Mouse (Mus musculus) inflammation-experienced regulatory T-cells, adult 6 months (primary cell): Measurements from ENCODE around the gene Tvp23a. TPM values are rescaled to one million over a fixed set of nuclear protein-coding genes. Genes with fewer than 3 reads are reported as not detected.
A peak's percentile ranks its signal among the peaks of the same experiment; 100 is the strongest.

Experiments used
- ATAC-seq: one replicate; pipeline ENCODE4 v1.8.0; 2017
- polyA plus RNA-seq, 3 experiments: library from polyadenylated mRNA; unstranded; fragments of 100-300 nt; shearing (Covaris generic); gene quantifications; one replicate each; pipeline ENCODE4 v1.2.1; 2017

Tvp23a gene
- polyA plus RNA-seq, 3 experiments from 2014 or later, result 0.75 to 1.7 (median 0.92) TPM

DNA sequence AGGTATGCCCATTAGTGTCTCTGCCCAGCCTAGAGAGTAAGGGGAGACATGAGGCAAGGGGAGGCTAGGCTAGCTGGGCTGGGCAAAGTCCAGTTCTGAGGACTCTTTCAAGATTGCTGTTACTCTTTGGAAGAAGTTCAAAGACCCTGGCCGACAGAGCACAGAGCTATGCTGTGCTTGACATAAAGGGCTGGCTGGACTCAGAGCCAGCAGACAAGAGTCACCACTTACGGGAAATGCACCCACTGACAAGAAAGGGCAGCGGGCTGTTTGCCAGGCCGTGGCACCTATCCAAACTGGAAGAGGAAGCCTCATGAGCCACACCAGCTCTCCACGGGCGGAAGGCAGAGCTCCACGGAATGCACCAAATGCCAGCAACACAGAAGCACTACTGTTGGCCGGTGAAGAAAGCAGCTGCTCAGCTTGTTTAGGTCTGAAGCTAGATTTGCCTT lies 5.3 kb upstream of the Tvp23a start:
- ATAC-seq, result no peak

DNA sequence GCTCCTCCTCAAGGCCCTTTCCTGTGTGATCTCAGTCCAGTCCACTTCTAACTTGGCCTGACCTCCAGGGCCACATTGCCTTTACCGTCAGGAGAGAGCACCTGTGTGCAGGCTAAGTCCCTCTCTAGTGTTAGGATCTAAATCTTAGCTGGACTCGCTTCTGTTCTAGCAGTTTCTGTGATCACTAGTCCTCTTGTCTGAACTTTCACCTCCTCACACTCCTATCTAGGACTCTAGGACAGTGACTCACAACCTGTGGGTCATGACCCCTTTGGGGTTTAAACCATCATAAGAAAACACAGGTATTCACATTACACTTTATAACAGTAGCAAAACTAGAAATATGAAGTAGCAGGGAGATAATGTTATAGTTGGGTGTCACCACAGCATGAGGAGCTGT lies 4.7 kb upstream of the Tvp23a start:
- no peak for ATAC-seq

DNA sequence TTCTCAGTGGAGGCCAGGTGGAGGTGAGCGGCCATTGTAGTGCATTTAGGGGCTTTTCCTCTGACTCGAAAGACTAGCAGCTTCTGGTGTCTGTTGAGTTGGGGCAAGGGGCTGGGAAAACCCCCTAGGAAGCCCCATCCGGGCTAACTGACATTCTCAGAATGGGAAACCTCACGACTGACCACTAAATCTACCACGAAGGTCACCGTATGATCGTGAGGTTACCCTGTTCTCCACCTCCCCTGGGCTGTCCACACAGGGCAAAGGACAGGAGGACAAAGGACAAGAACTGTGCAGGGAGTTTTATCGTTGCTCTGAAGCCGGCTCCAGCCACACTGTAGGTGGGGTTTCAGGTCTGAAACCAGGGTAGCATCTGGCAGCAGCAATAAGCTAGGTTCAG lies 1.8 kb upstream of the Tvp23a start:
- no peak for ATAC-seq

DNA sequence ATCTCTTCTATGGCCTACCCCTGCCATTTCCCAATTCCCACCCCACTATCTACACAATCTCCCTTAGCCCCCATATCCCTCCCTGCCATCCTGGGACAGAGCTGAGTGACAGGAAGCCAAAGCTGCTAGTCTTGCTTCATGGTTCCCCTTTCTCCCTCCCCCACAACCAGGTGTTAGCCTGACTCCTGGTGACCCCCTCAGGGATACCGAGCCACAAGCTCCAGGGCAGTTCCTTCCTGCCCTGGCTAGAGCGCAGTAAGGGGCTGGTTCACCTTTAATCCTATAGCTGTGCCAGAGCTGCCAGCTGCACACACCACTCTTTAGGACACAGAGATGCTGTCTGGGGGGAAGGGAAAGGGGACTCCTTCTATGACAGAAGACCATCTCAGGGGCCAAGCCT lies 619 bp upstream of the Tvp23a start:
- ATAC-seq, result no peak

DNA sequence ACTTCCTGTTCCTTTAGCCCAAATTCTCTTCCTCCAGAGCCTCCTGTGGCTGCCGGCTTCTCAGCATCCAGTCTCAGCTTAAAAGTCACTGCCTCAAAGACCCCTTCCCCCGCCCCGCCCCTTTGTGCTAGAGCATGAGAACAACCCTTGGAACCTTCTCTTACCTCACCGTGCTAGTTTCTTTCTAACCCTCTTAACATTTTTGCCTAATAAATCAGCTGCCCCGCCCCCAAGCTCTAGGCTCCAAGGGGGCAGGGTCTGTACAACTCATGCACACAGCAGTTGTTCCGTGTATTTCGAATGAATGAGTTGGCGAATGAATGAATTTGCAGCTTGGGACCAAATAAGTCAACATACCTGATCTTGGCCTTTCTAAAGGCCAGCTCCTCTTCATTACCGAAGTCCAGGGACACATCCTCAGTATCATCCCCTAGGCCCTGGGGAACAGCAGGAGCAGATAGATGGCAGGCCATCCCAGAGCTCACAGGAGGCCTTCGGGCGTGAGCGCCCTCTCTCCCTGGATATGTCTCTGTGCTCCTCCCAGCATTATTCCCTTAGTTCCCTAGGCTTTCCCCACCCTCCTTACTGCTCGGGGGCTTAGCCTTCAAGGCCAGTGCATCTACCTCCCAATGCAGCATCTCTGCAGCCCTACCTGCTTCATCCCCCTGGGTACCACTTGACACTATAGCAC lies 444 bp downstream of the Tvp23a start:
- no peak for ATAC-seq

DNA sequence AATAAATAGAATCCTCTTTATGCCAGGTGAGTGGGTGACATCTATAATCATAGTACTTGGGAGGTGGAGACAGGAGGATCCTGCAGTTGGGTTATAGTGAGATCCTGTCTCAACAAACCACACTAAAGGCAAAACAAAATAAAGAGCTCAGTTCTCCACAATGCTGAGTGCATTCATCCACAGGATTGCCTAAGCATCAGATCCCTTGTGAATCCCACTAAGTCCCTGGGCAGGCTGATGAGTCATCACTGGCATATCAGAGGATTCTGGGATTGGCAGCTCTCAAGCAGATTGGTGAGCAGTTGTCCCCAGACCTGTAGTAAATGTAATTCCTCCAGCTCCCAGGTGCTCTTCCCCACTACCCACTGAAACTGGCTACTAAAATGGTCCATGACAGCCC lies 3.4 kb downstream of the Tvp23a start:
- ATAC-seq, result no peak

DNA sequence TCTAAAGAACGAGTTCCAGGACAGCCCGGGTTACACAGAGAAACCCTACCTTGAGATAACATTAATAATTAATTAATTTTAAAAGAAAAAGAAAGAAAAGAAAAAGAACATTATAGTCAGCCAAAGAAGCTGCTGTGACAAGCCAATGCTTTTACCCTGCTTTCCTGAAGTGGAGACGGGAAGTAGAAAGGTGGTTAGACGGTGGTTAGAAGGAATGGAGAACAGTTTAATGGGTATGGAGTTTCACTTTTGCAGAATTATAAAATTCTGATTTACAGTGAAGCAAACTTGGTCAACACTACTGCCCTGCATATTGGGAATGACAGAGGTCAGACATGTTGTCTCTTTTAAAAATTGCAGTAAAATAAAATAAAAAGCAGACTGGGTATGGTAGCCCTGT lies 5.4 kb downstream of the Tvp23a start:
- no peak for ATAC-seq

DNA sequence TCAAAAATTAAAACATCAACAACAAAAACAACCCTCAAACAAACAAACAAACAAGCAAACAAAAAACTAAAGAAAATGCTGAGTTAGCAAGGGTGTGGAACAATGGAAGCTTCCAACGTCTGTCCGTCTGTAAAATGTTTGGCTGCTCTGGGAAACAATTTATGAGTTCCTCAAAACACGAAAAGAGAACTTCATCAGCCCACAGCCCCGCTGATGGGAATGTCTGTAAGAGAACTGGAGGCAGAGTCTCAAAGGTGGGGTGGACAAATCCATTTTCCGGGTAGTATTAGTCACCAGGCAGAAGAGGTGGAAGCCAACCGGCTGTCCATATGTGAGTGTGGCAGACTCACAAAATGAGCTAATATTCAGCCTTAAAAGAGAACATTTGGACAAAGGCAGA lies 5.8 kb downstream of the Tvp23a start:
- no peak for ATAC-seq

DNA sequence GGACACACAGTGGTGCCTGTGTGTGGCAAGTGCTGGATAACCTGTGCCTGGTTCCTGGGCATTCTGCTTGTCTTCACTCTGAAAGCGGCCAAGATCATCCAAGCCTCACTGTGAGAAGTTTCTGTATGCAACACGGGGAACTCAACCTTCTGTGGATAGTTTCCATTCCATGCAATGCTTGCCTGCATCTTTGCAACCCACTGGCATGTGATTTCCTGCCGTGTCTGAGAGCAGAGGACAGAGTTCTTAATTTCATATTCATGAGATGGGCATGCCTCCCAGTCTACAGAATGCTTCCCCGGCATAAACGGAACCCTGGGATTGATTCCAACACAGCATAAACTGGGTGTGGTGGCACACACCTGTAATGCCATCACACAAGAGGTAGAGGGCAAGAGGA lies 9.1 kb downstream of the Tvp23a start:
- ATAC-seq, result no peak

DNA sequence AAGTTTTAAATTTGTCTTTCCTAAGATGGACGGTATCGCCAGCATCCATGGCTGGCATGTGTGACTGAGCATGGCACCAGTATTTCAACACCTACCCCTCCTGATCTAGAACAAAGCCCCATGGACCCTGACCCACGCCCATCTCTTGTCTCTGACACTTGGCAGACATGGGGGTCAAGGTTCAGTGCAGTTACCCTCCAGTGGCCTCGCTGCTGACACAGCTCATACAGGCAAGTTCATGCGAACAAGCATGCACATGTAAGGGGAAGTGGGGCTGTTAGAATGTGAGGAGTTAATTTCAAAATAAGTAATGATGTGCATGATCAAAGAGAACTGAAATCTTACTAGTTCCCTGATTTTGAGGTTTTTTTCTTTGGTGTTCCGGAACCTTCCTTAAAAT lies 11.0 kb downstream of the Tvp23a start:
- ATAC-seq, result no peak

DNA sequence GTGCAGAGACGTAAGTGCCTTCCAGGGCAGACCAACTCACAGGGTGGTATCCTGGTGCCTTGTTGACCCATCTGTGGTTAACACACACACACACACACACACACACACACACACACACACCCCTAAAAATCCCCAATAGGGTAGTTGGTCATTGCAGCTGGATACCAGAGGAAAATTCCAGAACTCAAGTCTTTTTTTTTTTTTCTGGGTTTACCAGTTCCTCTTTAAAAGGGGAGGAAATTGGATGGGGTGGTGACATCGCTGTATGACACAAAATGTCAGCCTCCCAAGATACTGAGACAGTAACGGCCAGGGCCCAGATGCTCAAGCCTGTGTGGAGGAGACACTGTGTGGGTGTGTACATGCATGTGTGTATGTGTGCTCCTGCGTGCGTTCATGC lies 13.8 kb downstream of the Tvp23a start:
- ATAC-seq, result no peak

DNA sequence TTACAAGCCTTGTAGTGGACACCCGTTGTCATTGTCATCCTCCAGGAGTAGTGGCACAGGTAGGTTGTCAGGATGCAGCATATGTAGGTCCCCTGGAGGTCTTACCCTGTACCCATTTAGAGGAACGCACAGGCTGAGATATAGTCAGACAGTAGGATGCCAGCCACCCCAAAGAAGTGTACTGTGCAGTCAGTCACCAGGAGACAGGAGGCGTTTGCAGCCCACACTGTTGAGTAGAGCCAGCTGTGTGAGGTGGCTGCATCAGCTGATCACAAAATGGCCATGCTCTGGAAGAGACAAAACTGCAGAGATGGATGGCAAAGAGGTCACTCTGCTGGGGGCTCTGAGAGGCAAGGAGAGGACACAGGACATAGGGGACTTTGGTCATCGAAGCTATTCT lies 14.8 kb downstream of the Tvp23a start:
- no peak for ATAC-seq

DNA sequence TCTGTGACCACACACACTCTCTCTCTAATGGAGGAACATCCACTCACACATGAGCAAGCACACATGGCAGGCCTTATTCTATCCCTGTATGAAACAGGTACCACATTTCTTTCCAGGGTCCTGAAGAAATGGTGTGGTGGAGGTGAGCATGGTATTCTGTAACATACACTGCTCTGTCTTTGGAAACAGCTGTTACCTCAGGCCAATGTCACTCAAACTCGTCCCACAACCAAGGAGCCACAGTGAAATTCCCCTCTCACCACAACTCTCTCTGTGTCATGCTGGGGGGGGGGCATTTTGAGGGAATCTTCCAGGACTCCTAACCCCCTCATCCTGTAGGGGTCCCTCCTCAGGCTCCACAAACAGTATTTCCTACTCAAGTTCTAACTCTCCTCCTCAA lies 15.3 kb downstream of the Tvp23a start:
- ATAC-seq, result no peak

DNA sequence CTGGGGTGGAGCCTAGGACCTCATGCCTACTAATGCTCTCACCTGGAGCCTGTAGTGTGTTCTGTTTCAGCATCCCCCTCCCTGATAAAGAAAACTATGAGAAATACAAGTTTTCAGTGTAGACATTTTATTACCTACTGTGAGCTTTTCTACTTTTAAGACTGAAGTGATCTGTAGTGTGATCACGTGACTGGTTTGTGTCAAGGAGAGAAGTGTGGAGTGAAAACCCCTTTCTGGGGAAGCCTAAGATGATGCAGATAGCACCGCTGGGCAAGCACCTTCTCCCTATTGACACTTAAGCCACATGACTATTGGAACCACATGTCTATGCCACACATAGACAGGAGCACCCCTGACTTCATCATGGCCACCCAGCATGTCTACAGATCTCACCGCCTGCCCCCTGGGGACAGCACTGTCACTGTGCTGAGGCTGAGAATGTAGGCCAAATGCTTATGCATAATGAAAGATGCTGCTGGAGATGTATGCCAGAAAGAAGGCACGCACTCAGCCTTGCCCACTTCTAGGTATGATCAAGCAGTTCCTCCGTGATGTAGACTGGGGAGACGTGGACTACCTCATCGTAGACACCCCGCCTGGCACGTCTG lies 26.6 kb downstream of the Tvp23a start:
- no peak for ATAC-seq

DNA sequence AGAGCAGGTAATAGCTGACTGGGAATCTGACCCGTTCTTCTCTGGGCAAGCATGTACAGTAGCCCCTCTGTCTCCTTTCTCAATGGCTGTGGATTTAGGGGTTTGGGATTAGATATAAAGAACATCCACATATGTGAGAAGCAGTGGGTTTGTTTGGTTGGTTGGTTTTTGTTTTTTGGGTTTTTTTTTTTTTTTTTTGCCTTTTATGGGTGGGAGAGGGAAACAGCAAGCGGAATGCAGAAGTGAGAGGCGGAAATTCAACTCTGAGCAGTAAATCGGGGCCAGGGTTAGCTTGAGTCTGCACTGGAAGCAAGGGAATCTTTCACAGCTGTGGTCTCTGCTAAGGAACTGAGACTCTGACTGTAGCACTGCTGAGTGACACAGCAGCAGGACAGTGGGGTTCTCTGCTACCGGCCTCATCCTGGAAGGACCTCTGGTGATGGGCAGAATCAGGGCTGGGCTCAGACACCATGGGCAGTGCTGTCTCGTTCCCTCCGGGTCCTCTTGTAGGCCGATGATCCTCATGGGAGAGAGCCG lies 29.4 kb downstream of the Tvp23a start:
- no peak for ATAC-seq

DNA sequence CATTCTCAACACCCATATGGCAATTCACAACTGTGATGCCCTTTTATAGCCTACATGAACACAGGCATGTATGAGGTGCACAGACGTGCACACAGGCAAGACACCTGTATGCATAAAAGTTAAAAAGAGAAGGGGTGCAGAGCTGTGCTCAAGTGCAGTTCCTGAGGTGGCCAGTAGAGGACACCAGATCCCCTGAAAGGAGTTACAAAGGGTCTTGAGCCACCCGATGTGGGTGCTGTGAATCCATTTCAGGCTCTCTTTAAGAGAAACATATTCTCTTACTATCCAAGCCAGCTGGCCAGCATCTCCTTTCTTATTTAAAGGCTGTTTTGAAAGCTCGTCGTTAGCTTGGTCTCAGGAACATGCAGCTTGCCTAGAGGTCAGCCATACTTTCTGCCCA lies 30.3 kb downstream of the Tvp23a start:
- no peak for ATAC-seq

DNA sequence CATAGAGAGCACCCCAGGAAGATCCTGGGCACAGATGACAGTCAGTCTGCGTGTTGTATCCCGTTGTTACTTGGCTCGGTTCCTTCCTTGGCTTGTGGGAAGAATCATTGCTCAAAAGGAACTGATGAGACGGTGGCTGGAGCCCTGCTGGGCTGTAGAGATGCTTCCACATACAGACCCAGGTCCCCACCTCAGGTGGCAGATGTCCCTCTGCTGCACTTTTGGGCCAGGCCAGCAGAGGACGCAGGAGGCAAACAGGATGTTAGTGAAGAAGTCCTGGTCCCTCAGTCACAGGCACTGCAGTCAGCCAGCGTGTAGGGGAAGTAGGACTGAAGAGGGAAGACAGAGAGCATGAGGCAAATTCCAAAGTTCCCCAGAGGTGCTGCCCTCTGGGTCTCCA lies 31.2 kb downstream of the Tvp23a start:
- ATAC-seq, result no peak

DNA sequence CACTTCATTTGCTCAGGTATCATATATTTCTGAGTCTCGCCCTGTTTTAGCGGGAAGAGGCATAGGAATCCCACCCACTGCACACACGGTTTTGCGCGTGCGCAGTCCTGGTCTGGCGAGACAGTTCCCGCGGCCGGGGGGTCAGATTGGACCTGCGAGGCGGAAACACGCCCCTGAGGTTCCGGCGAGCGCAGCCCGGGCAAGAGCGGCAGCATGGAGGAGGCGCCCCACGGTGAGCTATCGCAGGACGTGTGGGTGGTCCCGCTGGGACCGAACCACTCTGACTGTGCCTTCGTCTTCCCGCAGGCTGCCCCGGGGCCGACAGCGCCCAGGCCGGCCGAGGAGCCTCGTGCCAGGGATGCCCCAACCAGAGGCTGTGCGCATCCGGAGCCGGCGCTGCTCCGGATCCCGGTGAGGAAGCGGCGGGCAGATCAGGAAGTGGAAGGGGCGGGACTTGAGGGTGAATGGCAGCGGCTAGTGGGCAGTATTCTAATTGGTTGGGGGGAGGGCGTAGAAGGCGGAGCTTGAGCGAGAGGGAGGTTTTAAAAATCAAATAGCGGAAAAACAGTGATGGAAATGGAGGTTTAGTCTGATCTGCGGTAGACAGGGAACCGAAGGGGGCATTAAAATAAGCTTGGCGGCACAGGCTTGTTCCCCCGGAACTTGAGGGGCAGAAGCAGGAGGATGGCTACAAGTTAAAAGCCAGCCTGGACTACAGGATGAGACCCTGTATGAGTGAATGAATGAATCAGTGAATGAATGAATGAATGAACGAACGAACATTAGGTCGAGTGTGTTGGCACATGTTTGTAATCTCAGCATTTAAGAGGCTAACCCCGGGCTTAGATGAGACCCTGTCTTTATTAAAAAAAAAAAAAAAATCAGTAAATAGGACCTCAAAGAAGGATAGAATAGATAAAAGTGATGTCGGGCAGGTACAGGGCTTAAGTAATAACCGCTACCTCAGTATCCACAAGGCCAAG lies 35.1 kb downstream of the Tvp23a start, which contains the start of gene Nubp1:
Gene Nubp1 (plus strand): TSS at position 185 of the 983 bp plus-strand sequence.
- ATAC-seq, result peak; percentile 98

DNA sequence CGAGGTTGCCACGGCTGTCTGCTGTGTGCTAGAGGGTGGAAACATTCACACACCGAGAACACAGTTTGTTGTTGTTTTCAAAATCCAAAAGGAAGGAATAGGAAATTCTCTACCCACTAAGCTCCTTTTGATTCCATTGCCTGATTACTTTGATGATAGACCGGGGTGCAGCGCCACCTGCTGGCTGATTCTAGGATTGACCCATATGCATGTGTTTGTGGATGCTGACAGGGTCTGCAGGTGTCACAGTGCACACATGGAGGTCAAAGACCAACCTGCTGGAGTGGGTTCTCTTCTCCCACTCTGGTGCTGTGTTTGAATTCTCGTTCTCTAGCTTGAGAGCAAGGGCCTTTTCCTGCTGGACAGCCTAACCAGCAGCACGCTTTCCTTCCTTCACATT lies 48.0 kb downstream of the Tvp23a start:
- peak; percentile 68 for ATAC-seq

DNA sequence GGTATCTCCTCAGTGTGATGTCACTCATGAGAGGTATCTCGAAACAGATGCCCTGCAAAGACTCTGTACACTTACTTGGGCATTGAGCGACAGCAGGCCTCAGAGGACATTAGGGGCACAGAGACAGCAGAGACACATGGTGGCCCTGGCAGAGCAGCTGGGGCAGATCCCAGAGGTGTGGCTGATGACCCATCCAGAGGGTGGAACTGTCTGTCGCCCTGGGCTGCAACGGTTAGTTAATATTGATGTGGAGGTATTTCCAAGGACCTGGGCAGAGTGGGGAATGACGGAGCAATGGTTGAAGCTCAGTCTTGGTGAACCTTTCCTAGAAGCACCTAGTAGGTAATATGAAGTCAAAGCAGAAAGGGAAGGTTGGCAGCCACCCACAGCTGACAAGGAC lies 48.4 kb downstream of the Tvp23a start:
- no peak for ATAC-seq

DNA sequence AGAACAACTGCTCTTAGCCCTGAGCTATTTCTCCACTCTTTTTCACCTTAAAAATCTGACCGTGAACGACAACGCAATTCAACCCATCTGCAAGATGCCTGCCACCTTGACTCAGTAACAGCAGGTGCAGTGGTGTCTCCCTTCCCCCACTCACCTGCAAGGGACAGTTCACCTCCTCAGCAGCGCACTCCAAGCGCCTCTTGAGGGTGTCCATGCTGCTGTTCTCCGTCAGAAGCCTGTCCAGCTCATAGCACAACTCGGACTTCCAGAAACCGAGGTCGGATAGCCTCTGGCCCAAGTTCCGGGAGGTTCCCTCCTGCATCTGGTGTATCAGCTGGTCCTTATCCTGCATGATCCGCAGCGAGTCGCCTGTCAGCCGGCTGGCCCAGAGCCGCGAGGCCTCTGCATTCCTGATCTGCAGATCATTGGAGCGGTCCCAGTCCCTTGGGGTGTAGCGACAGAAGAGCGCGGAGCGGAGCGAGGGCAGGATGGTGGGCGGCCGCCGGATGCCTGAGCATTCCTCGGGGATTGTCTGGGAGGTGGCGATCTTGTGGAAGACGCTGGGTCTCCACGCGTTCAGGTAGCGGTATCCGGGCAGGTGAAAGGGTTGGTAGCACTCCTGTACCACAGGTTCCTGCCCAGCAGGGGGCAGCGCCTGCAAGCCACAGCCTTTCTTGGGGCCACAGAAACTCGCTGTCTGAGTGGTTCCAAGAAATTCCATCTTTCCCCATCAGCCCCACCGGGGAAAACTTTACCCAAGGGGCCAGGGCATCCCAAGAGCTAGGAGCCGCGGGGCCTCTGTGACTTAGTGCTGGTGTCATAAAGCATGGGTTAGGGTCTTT lies 52.2 kb downstream of the Tvp23a start, which contains the start of gene Tekt5:
Gene Tekt5 (minus strand): TSS at position 792 of the 842 bp plus-strand sequence.
- ATAC-seq, result no peak

DNA sequence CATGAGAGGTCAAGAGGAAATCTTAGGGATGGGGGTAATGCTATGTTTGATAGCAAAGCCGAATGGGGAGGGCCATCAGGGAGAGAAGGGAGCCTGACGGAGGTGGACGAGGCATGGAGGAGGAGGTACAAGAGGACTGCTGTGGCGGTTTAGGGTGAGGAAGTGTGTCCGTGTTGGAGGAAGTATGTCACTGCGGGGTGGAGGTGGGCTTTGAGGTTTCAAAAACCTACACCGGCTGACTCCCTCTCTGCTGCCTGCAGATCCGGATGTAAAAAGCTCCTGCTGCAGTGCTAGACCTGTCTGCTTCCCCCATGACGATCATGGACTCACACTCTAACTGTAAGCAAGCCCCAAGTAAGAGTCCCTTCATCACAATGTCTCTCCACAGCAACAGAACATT lies 54.6 kb downstream of the Tvp23a start:
- ATAC-seq, result no peak
